Mouse (Mus musculus) limb, embryonic 10.5 days (tissue): ENCODE results near the gene Ank3. TPM values are rescaled to one million over a fixed set of nuclear protein-coding genes. Genes with fewer than 3 reads are reported as not detected.
A peak's percentile ranks its signal among the peaks of the same experiment; 100 is the strongest.

Experiments
- DNase-seq: peaks from one replicate; pipeline ENCODE4 v3.0.0-alpha.2; 2017; ENCODE audit warnings: low spot score
- H3K27ac ChIP-seq: fragments of 300-500 bp; sonication (generic); 2 replicates; pipeline ENCODE4 v1.5.1; 2016; ENCODE audit warnings: mild to moderate bottlenecking
- H3K27me3 ChIP-seq: fragments of 300-500 bp; sonication (generic); 2 replicates; pipeline ENCODE4 v1.6.1; 2016; ENCODE audit warnings: low read depth, mild to moderate bottlenecking; ENCODE audit not compliant: poor library complexity, severe bottlenecking
- H3K36me3 ChIP-seq: fragments of 300-500 bp; sonication (generic); 2 replicates; pipeline ENCODE4 v1.6.1; 2016; ENCODE audit warnings: mild to moderate bottlenecking, moderate library complexity
- H3K4me1 ChIP-seq: fragments of 300-500 bp; sonication (generic); 2 replicates; pipeline ENCODE4 v1.6.1; 2016
- H3K4me3 ChIP-seq: fragments of 300-500 bp; sonication (generic); 2 replicates; pipeline ENCODE4 v1.5.1; 2016; ENCODE audit warnings: mild to moderate bottlenecking, moderate library complexity
- H3K9me3 ChIP-seq: fragments of 300-500 bp; sonication (generic); replicated peaks from 2 replicates; pipeline ENCODE4 v1.6.1; 2016; ENCODE audit warnings: mild to moderate bottlenecking
- WGBS: fragments of 180-500 bp; shearing (Covaris S2); methylation state at CpG from one replicate; pipeline ENCODE4 v1.1.7; 2016; 5-methylcytosine and 5-hydroxymethylcytosine counted together
- polyA plus RNA-seq: library from polyadenylated mRNA; unstranded; fragments of >200 nt; fragmentation: Nextera tagmentation; extraction: Ambion mirVana; gene quantifications from 2 replicates; pipeline ENCODE4 v1.2.1, GENCODE M21; 2016

Gene Ank3
- polyA plus RNA-seq, 1 experiment from 2014 or later = 26.1 TPM

DNA sequence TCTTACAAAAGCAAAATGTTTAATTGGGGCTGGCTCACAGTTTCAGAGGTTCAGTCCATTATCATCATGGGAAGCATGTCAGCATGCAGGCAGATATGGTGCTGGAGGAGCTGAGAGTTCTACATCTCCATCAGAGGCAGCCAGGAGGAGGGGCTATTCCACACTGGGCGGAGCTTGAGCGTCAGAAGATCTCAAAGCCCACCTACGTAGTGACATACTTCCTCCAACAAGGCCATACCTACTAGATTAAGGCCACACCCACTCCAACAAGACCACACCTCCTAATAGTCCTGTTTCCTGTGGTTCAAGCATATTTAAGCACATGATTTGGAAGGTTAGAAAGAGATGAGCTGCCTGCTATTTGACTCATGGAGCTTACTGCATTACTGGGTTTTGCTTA lies 25.5 kb downstream of the Ank3 start:
- WGBS = 93% methylated on average over 3 of the region's 3 CpGs
- Histone ChIP-seq H3K4me1 (no peaks in the 10 kb centered on the region), H3K27me3 (no peaks in the 10 kb centered on the region), H3K4me3 (no peak overlapping the region), H3K27ac (no peak overlapping the region), H3K36me3 (no peaks in the 10 kb centered on the region), H3K9me3 (no peaks in the 10 kb centered on the region; the same call in 1 of the 2 replicates)
- no peak for DNase-seq

DNA sequence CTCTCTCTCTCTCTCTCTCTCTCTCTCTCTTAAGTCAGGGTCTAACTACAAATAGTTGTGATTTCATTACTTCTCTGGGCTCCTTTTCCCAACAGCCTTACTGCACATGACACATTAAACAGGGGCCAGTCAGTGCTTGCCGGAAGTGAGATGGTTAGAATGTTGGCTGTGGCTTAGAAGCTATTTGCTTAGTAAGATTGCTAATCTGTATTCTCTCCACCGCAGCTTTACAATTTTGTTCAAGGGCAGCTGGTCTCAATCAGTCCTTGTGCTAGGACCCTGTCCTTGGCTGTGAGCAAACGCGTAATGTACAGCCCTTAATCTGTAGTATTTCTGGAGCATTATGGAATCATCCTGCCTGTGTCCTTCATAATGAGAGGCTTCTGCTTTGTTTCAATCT lies 31.6 kb downstream of the Ank3 start:
- H3K36me3 ChIP-seq = no peaks in the 10 kb centered on the region
- no peak overlapping the region for H3K27ac ChIP-seq
- WGBS = 95% methylated on average over 4 of the region's 4 CpGs
- DNase-seq = no peak
- H3K4me3 ChIP-seq = no peak overlapping the region
- peaks cover under 1% of the 10 kb centered on the region; the same call in 1 of the 2 replicates for H3K4me1 ChIP-seq
- no peaks in the 10 kb centered on the region for H3K9me3 ChIP-seq
- H3K27me3 ChIP-seq = no peaks in the 10 kb centered on the region

DNA sequence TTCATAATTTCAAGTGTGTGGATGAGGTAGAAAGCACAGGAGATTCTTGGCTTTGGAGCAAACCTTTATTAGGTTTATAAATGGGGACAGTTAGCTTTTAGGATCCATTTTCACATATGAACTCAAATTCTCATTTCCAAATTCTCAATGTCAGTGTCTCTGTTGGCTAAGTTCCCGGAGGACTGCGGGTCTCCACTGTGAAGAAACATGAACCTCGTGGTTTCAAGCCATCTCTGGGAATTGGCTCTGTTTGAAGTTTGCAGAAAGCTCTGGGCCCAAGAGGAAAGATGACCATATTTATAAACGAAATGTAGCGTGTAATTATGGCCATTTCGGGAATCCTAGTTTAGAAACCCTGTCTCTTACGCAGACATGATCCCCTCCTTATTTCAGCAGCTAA lies 32.5 kb downstream of the Ank3 start:
- Histone ChIP-seq H3K27me3 (no peaks in the 10 kb centered on the region), H3K9me3 (no peaks in the 10 kb centered on the region), H3K4me1 (peaks cover 3% of the 10 kb centered on the region; the same call in 1 of the 2 replicates), H3K4me3 (no peak overlapping the region), H3K27ac (no peak overlapping the region), H3K36me3 (no peaks in the 10 kb centered on the region)
- DNase-seq = no peak
- 94% methylated on average over 7 of the region's 7 CpGs for WGBS

DNA sequence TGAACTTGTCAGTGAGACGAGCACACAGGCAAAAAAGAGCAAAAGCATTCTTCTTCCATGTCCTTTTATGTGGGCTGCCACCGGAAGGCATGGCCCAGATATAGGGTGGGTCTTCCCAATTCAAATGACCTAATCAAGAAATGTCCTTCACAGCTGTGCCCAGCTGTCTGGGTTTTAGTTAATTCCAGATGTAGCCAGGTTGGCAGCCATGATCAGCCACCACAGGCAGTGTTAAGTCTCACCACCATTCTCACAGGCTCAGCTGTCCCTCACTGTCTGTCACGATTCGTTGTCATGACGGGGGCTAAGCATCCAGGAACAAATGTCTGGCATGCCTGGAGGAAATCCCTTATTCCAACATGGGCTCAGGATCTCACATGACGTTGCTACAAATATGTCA lies 36.6 kb downstream of the Ank3 start:
- no peaks in the 10 kb centered on the region for H3K36me3 ChIP-seq
- H3K9me3 ChIP-seq = no peaks in the 10 kb centered on the region
- H3K27ac ChIP-seq = no peak overlapping the region
- H3K27me3 ChIP-seq = no peaks in the 10 kb centered on the region
- WGBS = 75% methylated on average over 6 of the region's 6 CpGs
- DNase-seq = no peak
- H3K4me3 ChIP-seq = no peak overlapping the region
- peaks cover 3% of the 10 kb centered on the region; the same call in 1 of the 2 replicates for H3K4me1 ChIP-seq

DNA sequence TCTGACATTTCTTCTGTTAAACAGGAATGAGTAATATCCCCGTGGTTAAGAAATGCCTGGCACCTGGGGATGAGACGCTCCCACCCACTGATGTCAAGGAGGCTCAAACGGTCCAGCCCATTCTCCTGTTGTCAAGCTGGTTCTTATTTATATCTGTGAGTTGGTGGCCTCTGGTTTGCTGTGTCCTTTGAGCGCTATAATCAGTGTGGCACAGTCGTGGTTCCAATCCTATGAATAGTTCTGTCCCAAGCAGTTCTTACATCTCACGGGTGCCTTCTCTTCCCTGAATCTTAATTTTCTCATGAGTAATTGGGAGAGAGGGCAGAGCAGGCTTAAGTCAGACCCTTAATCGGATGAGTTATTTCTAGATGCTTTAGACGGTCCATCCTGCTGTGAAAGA lies 40.9 kb downstream of the Ank3 start:
- peaks cover 3% of the 10 kb centered on the region; the same call in 1 of the 2 replicates for H3K4me1 ChIP-seq
- 88% methylated on average over 8 of the region's 8 CpGs for WGBS
- H3K9me3 ChIP-seq = no peaks in the 10 kb centered on the region
- no peaks in the 10 kb centered on the region for H3K36me3 ChIP-seq
- no peak overlapping the region for H3K4me3 ChIP-seq
- H3K27ac ChIP-seq = no peak overlapping the region
- no peaks in the 10 kb centered on the region for H3K27me3 ChIP-seq
- DNase-seq = no peak

DNA sequence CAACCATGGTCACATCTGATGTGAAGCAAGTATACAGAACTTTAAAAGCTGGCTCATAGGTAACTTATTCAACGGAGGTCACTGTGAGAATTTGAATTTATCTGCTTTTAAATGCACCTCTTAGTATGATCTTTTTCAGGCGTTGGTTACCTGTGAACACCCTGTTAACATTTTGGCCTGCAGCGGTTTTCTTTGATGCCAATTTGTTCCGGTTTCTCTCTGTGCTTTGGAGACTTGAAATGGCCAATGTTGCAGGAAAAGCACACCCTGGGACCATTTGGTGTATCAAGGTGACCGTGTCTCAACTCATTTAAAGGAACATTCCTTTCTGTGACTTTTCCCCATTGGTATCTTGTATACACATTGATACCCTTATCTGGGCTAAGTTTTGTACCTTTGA lies 46.0 kb downstream of the Ank3 start:
- H3K4me3 ChIP-seq = no peak overlapping the region
- H3K9me3 ChIP-seq = no peaks in the 10 kb centered on the region
- no peaks in the 10 kb centered on the region for H3K4me1 ChIP-seq
- DNase-seq = no peak
- no peaks in the 10 kb centered on the region for H3K27me3 ChIP-seq
- H3K27ac ChIP-seq = no peak overlapping the region
- WGBS = 81% methylated on average over 5 of the region's 5 CpGs
- no peaks in the 10 kb centered on the region for H3K36me3 ChIP-seq

DNA sequence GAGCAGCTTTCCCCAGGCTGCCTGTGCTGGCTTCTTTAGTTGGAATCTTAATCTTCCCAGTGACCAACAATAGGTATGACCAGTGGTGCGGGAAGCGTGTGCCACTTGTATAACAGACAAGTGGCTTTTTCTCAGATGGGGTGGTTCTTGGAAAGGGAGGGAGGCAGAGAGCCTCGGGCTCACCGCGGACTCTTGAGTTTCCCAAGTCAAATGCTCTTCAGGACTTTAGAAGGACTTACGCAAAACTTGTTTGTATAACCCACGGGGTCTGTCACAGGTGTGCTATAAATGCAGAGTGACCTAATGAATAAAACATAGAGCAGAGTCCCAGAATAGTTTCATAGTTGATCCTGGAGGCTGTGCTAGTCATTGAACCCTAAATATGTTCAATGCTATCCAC lies 47.4 kb downstream of the Ank3 start:
- DNase-seq = no peak
- H3K9me3 ChIP-seq = no peaks in the 10 kb centered on the region
- H3K27me3 ChIP-seq = no peaks in the 10 kb centered on the region
- no peak overlapping the region for H3K4me3 ChIP-seq
- H3K4me1 ChIP-seq = no peaks in the 10 kb centered on the region
- no peaks in the 10 kb centered on the region for H3K36me3 ChIP-seq
- no peak overlapping the region for H3K27ac ChIP-seq
- WGBS = 87% methylated on average over 7 of the region's 7 CpGs

DNA sequence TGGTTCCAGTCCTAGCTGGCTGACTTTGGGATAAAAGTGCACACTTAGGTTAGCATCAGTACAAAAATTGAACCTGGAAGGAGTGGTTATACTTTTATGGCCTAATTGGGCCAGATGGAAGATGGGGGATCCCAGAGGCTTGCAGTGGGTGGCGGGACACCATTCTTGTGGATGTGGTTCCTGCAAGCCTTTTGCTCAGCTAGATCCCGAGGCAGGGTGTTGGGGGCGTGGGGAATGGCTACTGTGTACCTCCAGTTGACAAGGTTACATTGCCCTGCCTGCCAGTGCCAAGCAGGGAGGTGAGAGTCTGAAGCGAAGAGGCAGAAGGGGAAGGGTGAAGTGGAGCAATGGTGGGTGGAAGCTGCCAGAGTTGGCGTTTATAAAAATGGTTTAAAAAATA lies 48.0 kb downstream of the Ank3 start:
- no peaks in the 10 kb centered on the region for H3K4me1 ChIP-seq
- H3K9me3 ChIP-seq = no peaks in the 10 kb centered on the region
- H3K27me3 ChIP-seq = no peaks in the 10 kb centered on the region
- no peak for DNase-seq
- H3K36me3 ChIP-seq = no peaks in the 10 kb centered on the region
- H3K27ac ChIP-seq = no peak overlapping the region
- WGBS = 82% methylated on average over 5 of the region's 5 CpGs
- no peak overlapping the region for H3K4me3 ChIP-seq

DNA sequence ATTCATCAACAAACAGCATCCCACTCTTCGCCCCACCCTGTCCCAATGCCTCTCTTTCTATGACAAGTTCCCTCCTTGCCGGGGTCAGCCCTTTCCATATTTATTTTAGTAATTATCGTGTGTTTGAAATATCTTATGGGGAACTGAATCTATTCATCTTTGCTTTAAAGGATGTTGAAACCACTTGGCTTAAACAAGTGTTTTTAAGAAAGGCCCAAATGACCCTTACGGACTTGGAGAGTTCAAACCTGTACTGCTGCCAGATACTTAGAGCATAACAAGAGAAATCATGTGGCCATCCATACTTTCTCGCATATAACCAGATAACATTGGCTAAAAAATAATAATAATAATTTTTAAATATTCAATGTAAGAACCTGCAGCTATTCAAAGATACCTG lies 48.7 kb downstream of the Ank3 start:
- Histone ChIP-seq H3K27ac (no peak overlapping the region), H3K27me3 (no peaks in the 10 kb centered on the region), H3K4me1 (no peaks in the 10 kb centered on the region), H3K36me3 (no peaks in the 10 kb centered on the region), H3K9me3 (no peaks in the 10 kb centered on the region), H3K4me3 (no peak overlapping the region)
- 92% methylated on average over 5 of the region's 5 CpGs for WGBS
- no peak for DNase-seq

DNA sequence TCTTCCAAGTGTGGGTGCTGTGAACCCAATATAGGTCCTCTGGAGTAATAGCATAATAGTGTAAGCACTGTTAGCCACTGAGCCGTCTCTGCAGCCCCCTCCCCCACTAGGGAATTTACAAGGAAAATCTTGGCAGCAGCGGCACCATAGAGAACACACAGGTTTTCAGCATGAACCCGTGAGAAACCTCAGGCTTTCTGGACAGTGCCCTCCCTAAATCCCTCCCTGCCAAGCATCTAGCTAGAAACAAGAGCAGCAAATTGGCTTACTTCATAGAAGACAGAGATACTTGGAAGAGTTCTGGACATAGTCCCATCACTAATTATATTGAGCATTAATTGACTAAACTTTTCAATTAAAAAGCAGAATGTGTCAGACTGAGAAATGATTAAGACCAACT lies 49.6 kb downstream of the Ank3 start:
- no peak overlapping the region for H3K27ac ChIP-seq
- no peaks in the 10 kb centered on the region for H3K36me3 ChIP-seq
- H3K4me1 ChIP-seq = no peaks in the 10 kb centered on the region
- H3K4me3 ChIP-seq = no peak overlapping the region
- H3K27me3 ChIP-seq = no peaks in the 10 kb centered on the region
- H3K9me3 ChIP-seq = no peaks in the 10 kb centered on the region
- DNase-seq = no peak
- WGBS = 69% methylated on average over 3 of the region's 3 CpGs

DNA sequence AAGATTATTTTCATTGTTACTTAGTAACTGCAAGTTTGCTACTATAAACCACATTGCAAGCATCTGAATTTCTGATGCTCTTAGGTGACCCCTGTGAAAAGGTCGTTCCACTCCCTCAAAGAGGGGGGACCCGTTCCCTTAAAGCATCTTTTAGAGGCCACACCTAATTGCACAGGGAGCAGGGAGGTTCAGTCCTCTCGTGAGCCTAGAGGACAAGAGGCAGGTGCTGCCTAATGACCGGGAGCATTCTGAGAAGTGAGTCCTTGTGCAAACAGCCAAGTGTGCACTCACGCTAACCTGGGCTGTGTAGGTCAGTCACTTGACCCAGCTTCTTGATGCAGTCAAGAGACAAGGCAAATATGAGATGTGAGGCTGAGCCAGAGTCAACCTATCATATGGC lies 52.4 kb downstream of the Ank3 start:
- no peaks in the 10 kb centered on the region for H3K36me3 ChIP-seq
- no peaks in the 10 kb centered on the region for H3K9me3 ChIP-seq
- H3K4me3 ChIP-seq = no peak overlapping the region
- 70% methylated on average over 5 of the region's 5 CpGs for WGBS
- H3K4me1 ChIP-seq = no peaks in the 10 kb centered on the region
- DNase-seq = no peak
- H3K27ac ChIP-seq = no peak overlapping the region
- H3K27me3 ChIP-seq = no peaks in the 10 kb centered on the region

DNA sequence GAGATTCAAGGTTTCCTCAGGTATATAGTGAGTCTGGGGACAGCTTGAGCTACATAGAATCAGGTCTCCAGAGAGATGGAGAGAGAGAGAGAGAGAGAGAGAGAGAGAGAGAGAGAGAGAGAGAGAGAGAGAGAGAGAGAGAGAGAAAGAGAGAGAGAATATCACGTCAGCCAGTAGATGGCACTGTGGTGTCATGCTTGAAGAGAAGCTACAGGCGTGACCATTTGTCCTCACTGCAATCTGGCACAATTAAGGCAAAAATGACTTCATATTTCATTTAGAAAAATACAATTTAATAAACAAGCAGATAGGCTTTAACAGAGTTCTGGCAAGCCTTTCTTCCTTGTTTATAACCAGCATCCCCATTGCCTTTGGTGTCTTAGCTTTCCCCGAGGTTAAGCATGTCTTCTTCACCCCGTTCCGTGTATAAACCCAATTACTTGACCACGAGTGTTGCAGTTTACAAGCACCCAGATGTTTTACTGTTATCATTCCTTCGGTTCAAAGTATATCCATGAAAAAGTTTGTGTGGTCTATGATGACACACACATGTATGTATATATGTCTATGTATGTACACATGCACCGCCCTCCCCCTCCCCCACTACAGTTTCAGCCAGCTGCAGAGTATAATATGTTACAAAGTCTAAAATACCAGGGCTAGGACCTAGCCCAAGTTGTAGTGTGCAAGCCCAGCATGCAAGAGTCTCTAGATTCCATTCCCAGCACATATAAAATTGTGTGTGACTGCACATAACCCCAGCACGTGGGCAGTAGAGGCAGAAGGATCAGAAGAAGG lies 53.8 kb downstream of the Ank3 start:
- no peaks in the 10 kb centered on the region for H3K36me3 ChIP-seq
- 61% methylated on average over 9 of the region's 9 CpGs for WGBS
- peak; percentile 58 for DNase-seq
- H3K9me3 ChIP-seq = no peaks in the 10 kb centered on the region
- no peak overlapping the region for H3K27ac ChIP-seq
- H3K4me3 ChIP-seq = no peak overlapping the region
- H3K27me3 ChIP-seq = no peaks in the 10 kb centered on the region
- H3K4me1 ChIP-seq = no peaks in the 10 kb centered on the region

DNA sequence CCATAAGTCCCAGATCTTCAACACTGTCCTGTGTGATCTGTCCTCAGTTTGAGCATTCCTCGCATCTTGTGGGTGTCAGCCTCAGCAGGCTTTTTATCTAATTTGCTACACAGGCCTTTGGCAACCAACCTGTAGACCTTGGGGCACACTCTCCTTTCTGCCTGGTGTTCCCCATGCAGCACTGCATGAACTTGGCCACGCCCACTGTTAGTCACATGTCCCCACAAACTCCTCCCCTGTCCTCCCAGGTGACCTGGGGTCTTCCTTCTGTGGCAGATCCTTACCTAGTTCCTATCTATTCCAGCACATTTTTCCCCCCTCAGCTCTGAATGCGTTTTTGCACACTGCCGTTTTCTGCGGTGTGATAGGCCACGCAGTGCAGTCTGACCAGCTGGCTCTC lies 55.0 kb downstream of the Ank3 start:
- no peak for DNase-seq
- no peaks in the 10 kb centered on the region for H3K27me3 ChIP-seq

DNA sequence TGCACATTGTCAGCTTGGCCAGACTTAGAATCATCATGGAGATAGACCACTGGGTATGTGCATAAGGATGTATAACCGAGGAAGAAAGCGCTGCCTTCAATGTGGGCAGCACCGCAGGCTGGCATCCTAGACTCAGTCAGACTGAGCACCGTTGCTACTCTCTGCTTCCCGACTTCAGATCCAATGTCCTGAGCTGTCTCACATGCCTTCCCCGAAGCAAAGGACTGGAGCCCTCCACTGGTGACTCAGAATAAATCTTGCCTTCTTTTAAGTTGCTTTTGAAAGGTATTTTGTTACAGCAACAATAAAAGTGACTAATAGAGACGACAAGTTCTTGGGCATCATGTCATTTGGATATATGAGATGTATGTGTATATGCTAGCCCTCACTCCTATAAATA lies 55.9 kb downstream of the Ank3 start:
- no peak overlapping the region for H3K4me3 ChIP-seq
- H3K4me1 ChIP-seq = no peaks in the 10 kb centered on the region
- no peaks in the 10 kb centered on the region for H3K27me3 ChIP-seq
- H3K27ac ChIP-seq = no peak overlapping the region
- no peaks in the 10 kb centered on the region for H3K9me3 ChIP-seq
- WGBS = 68% methylated on average over 7 of the region's 7 CpGs
- no peak for DNase-seq
- no peaks in the 10 kb centered on the region for H3K36me3 ChIP-seq

More for the DNA sequence above, 55.0 kb downstream of the Ank3 start:
- no peak overlapping the region for H3K4me3 ChIP-seq
- no peaks in the 10 kb centered on the region for H3K36me3 ChIP-seq
- no peaks in the 10 kb centered on the region for H3K4me1 ChIP-seq
- H3K27ac ChIP-seq = no peak overlapping the region
- WGBS = 86% methylated on average over 6 of the region's 6 CpGs
- no peaks in the 10 kb centered on the region for H3K9me3 ChIP-seq
